Mouse (Mus musculus) MEL (cell line): ENCODE data around the gene Pard6a. TPM values are rescaled to one million over a fixed set of nuclear protein-coding genes. Genes with fewer than 3 reads are reported as not detected.

Experiments
- DNase-seq: peaks from one replicate; pipeline ENCODE4 v3.0.0; 2011; ENCODE audit warnings: low read depth, low spot score
- H3K27ac ChIP-seq: 2 replicates; pipeline ENCODE4 v1.5.1; 2012; ENCODE audit warnings: low read depth, mild to moderate bottlenecking, control low read depth, low read length, moderate library complexity; ENCODE audit not compliant: control insufficient read depth
- H3K27me3 ChIP-seq, 2 experiments: fragments of 150-350 bp in 1 of 2; sonication (generic) in 1 of 2; 2 replicates each; pipeline ENCODE4 v1.6.1; 2012; ENCODE audit warnings: low read length in 2 of 2, mild to moderate bottlenecking in 2 of 2, improper control_type of control experiment in 1 of 2, moderate library complexity in 1 of 2; ENCODE audit not compliant: insufficient read depth in 2 of 2, control insufficient read depth in 1 of 2
- H3K36me3 ChIP-seq, 2 experiments: 2 replicates each; pipeline ENCODE4 v1.6.1; 2012 to 2014; ENCODE audit warnings: low read length in 2 of 2, improper control_type of control experiment in 1 of 2, inconsistent platforms in 1 of 2, mild to moderate bottlenecking in 1 of 2; ENCODE audit not compliant: insufficient read depth in 2 of 2, control insufficient read depth in 1 of 2
- H3K4me1 ChIP-seq, 2 experiments: fragments of 150-350 bp in 1 of 2; sonication (generic) in 1 of 2; 2 replicates each; pipeline ENCODE4 v1.6.1; 2012; ENCODE audit warnings: low read length in 2 of 2, improper control_type of control experiment in 1 of 2, mild to moderate bottlenecking in 1 of 2; ENCODE audit not compliant: insufficient read depth in 2 of 2, control insufficient read depth in 1 of 2
- H3K4me3 ChIP-seq, 2 experiments: fragments of 150-350 bp in 1 of 2; sonication (generic) in 1 of 2; 2 replicates each; pipeline ENCODE4 v1.5.1; 2012; ENCODE audit warnings: low read depth in 2 of 2, low read length in 2 of 2, mild to moderate bottlenecking in 2 of 2, moderate library complexity in 2 of 2, control low read depth in 1 of 2, improper control_type of control experiment in 1 of 2; ENCODE audit not compliant: control insufficient read depth in 1 of 2, insufficient read depth in 1 of 2
- H3K79me2 ChIP-seq: 2 replicates; pipeline ENCODE4 v1.6.1; 2012; ENCODE audit warnings: mild to moderate bottlenecking, low read length, moderate library complexity; ENCODE audit not compliant: control insufficient read depth, poor library complexity, insufficient read depth
- H3K9ac ChIP-seq: 2 replicates; pipeline ENCODE4 v1.6.1; 2012; ENCODE audit warnings: low read depth, mild to moderate bottlenecking, control low read depth, low read length, moderate library complexity; ENCODE audit not compliant: control insufficient read depth, poor library complexity, severe bottlenecking
- H3K9me3 ChIP-seq: fragments of 150-350 bp; sonication (generic); replicated peaks from 2 replicates; pipeline ENCODE4 v1.6.1; 2012; ENCODE audit warnings: mild to moderate bottlenecking, low read length, improper control_type of control experiment, moderate library complexity; ENCODE audit not compliant: insufficient read depth
- CHD1 ChIP-seq: IDR thresholded peaks from 2 replicates; pipeline ENCODE4 v1.6.1; 2012; ENCODE audit warnings: low read depth, mild to moderate bottlenecking, inconsistent platforms, low read length, improper control_type of control experiment
- CHD2 ChIP-seq: IDR thresholded peaks from 2 replicates; pipeline ENCODE4 v1.6.1; 2011; ENCODE audit warnings: low read length, improper control_type of control experiment
- E2F4 ChIP-seq: IDR thresholded peaks from 2 replicates; pipeline ENCODE4 v1.6.1; 2011; ENCODE audit warnings: low read depth, low read length, improper control_type of control experiment, borderline replicate concordance
- ELF1 ChIP-seq: IDR thresholded peaks from 2 replicates; pipeline ENCODE4 v1.6.1; 2014; ENCODE audit warnings: low read depth, mild to moderate bottlenecking, inconsistent platforms, low read length, improper control_type of control experiment, moderate library complexity
- ETS1 ChIP-seq: IDR thresholded peaks from 2 replicates; pipeline ENCODE4 v1.6.1; 2012; ENCODE audit warnings: low read depth, mild to moderate bottlenecking, inconsistent platforms, low read length, improper control_type of control experiment, moderate library complexity
- GABPA ChIP-seq: IDR thresholded peaks from 2 replicates; pipeline ENCODE4 v1.6.1; 2012; ENCODE audit warnings: low read depth, mild to moderate bottlenecking, inconsistent platforms, low read length, improper control_type of control experiment, moderate library complexity
- MAX ChIP-seq: IDR thresholded peaks from 2 replicates; pipeline ENCODE4 v1.6.1; 2011; ENCODE audit warnings: low read length, improper control_type of control experiment
- MAZ ChIP-seq: IDR thresholded peaks from 2 replicates; pipeline ENCODE4 v1.6.1; 2012; ENCODE audit warnings: low read depth, mild to moderate bottlenecking, inconsistent platforms, low read length, improper control_type of control experiment
- MEF2A ChIP-seq: IDR thresholded peaks from 2 replicates; pipeline ENCODE4 v1.6.1; 2014; ENCODE audit warnings: low read depth, mild to moderate bottlenecking, inconsistent platforms, low read length, improper control_type of control experiment; ENCODE audit not compliant: poor library complexity, insufficient replicate concordance, severe bottlenecking; ENCODE audit errors: extremely low read depth
- MXI1 ChIP-seq: IDR thresholded peaks from 2 replicates; pipeline ENCODE4 v1.6.1; 2011; ENCODE audit warnings: mild to moderate bottlenecking, low read depth, low read length, improper control_type of control experiment
- MYB ChIP-seq: IDR thresholded peaks from 2 replicates; pipeline ENCODE4 v1.6.1; 2011; ENCODE audit warnings: mild to moderate bottlenecking, low read depth, low read length, improper control_type of control experiment
- POLR2A ChIP-seq, 2 experiments: IDR thresholded peaks; 2 replicates each; pipeline ENCODE4 v1.6.1; 2011 to 2012; ENCODE audit warnings: low read length in 2 of 2, mild to moderate bottlenecking in 2 of 2, control low read depth in 1 of 2, improper control_type of control experiment in 1 of 2, low read depth in 1 of 2, moderate library complexity in 1 of 2; ENCODE audit not compliant: control insufficient read depth in 1 of 2, insufficient read depth in 1 of 2, poor library complexity in 1 of 2
- POLR2AphosphoS2 ChIP-seq: IDR thresholded peaks from 2 replicates; pipeline ENCODE4 v1.6.1; 2011; ENCODE audit warnings: low read length, improper control_type of control experiment
- RCOR1 ChIP-seq: IDR thresholded peaks from 2 replicates; pipeline ENCODE4 v1.6.1; 2012; ENCODE audit warnings: low read depth, mild to moderate bottlenecking, inconsistent platforms, low read length, improper control_type of control experiment
- SIN3A ChIP-seq: IDR thresholded peaks from 2 replicates; pipeline ENCODE4 v1.6.1; 2012; ENCODE audit warnings: low read length, improper control_type of control experiment, inconsistent platforms
- SMC3 ChIP-seq: IDR thresholded peaks from 2 replicates; pipeline ENCODE4 v1.6.1; 2011; ENCODE audit warnings: low read depth, low read length, improper control_type of control experiment
- TAL1 ChIP-seq: IDR thresholded peaks from 2 replicates; pipeline ENCODE4 v1.6.1; 2012; ENCODE audit warnings: mild to moderate bottlenecking, inconsistent platforms, low read length, moderate library complexity, mixed read lengths
- TBP ChIP-seq: IDR thresholded peaks from 2 replicates; pipeline ENCODE4 v1.8.0; 2011; ENCODE audit warnings: low read depth, low read length, improper control_type of control experiment
- UBTF ChIP-seq: IDR thresholded peaks from 2 replicates; pipeline ENCODE4 v1.6.1; 2012; ENCODE audit warnings: low read depth, mild to moderate bottlenecking, inconsistent platforms, low read length, improper control_type of control experiment, moderate library complexity, borderline replicate concordance; ENCODE audit not compliant: insufficient read depth
- USF1 ChIP-seq: IDR thresholded peaks from 2 replicates; pipeline ENCODE4 v1.6.1; 2014; ENCODE audit warnings: low read depth, mild to moderate bottlenecking, inconsistent platforms, low read length, improper control_type of control experiment, moderate library complexity
- USF2 ChIP-seq, 2 experiments: IDR thresholded peaks; 2 replicates each; pipeline ENCODE4 v1.6.1; 2011 to 2012; ENCODE audit warnings: improper control_type of control experiment in 2 of 2, low read length in 2 of 2, borderline replicate concordance in 1 of 2, inconsistent platforms in 1 of 2, low read depth in 1 of 2, mild to moderate bottlenecking in 1 of 2; ENCODE audit not compliant: insufficient read depth in 1 of 2
- ZC3H11A ChIP-seq: IDR thresholded peaks from 2 replicates; pipeline ENCODE4 v1.6.1; 2012; ENCODE audit warnings: low read depth, mild to moderate bottlenecking, inconsistent platforms, low read length, improper control_type of control experiment
- ZKSCAN1 ChIP-seq: IDR thresholded peaks from 2 replicates; pipeline ENCODE4 v1.6.1; 2012; ENCODE audit warnings: low read depth, mild to moderate bottlenecking, inconsistent platforms, low read length, improper control_type of control experiment, moderate library complexity
- ZNF384 ChIP-seq: IDR thresholded peaks from 2 replicates; pipeline ENCODE4 v1.6.1; 2012; ENCODE audit warnings: low read depth, mild to moderate bottlenecking, inconsistent platforms, low read length, improper control_type of control experiment
- polyA plus RNA-seq, 2 experiments: library from polyadenylated mRNA; stranded (reverse) in 1 of 2; unstranded in 1 of 2; fragments of >175 nt in 1 of 2; fragments of >200 nt in 1 of 2; gene quantifications; 2 replicates each; pipeline versions ENCODE4 v1.2.1 to v1.2.4; 2012; ENCODE audit warnings: low replicate concordance in 2 of 2, low read depth in 1 of 2; ENCODE audit not compliant: insufficient read length in 2 of 2, insufficient read depth in 1 of 2, missing spikeins in 1 of 2
- total RNA-seq: library from RNA; depleted of rRNA; stranded (reverse); fragments of 300-350 nt; gene quantifications from 2 replicates; pipeline ENCODE4 v1.2.3, GENCODE M21; 2012

Gene Pard6a
- total and polyA plus RNA-seq, 3 experiments, result 12.3 to 20.5 TPM; not detected in 1

DNA sequence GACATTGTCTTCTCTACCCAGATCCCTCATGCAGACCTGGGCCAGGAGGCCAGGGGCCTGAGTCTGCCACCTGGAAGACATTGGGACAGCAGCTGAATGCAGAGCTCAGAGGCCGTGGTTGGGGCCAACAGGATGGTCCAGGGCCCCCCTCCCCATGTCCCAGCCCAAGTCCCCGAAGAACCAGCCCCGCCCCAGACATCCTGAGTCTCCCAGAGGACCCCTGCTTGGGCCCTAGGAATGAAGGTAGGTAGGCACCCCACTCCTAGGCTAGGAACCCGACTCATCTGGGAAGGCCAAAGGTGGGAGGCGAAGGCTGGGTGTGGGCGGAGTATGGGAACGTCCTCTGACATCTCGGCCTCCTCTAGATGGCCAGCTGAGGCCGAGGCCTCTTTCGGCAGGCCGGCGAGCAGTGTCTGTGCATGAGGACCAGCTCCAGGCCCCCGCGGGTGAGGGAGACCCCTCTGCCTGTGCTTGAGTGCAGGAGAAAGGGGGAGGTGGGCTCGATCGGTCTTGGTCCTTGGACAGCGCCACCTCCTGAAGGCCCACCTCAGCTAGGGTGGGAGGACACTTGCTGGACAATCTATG, 3.7 kb upstream of the Pard6a start:
- no peak for DNase-seq
- no peaks in the 10 kb centered on the region for H3K27me3 ChIP-seq
- TF ChIP-seq USF2 (IDR thresholded peaks at IDR 0.05; ENCODE audit: borderline replicate concordance in 1 of 2, insufficient read depth in 1 of 2, low read depth in 1 of 2, low read length in 2 of 2) (no peak), SIN3A (no peak), E2F4 (no peak), SMC3 (no peak), TBP (no peak), UBTF (no peak), GABPA (no peak), TAL1 (no peak), MEF2A (no peak), CHD2 (no peak), MXI1 (no peak), RCOR1 (no peak), ZC3H11A (no peak), CHD1 (no peak), MYB (no peak), MAZ (no peak), ETS1 (no peak), ZKSCAN1 (no peak), POLR2AphosphoS2 (no peak)
- TF ChIP-seq, all 39 proteins: peak for 0
- H3K79me2 ChIP-seq, result peaks cover 3% of the 10 kb centered on the region; the same call in 1 of the 2 replicates
- no peaks in the 10 kb centered on the region for H3K9me3 ChIP-seq
- H3K9ac ChIP-seq, result no peak overlapping the region
- no peak overlapping the region for H3K27ac ChIP-seq
- no peaks in the 10 kb centered on the region; a peak in 3 of 4 replicates for H3K36me3 ChIP-seq
- H3K4me3 ChIP-seq, result no peak overlapping the region
- H3K4me1 ChIP-seq, result peaks cover 0 to 6% of the 10 kb centered on the region in 2 experiments; a peak in 3 of 4 replicates

DNA sequence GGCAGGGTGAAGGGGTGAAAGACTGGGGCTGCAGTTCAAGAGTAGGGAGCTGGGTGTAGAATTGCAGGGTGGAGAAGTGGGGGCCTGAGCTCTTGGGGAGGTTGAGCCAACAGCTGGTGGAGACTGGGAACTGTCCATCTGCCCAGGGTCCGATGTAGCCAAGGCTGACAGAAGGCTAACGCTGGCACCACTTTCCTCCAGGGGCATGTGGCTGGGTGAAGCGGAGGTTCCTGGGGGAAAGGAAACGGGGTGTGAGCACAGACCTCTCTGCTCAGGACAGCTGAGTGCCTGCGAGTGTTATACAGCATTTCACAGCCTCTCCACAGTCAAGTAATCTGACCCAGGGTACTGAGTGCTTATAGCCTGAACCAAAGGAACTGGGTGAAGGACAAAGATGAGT, 2.2 kb upstream of the Pard6a start:
- Histone ChIP-seq H3K79me2 (peaks cover 3% of the 10 kb centered on the region; the same call in 1 of the 2 replicates), H3K4me3 (no peak overlapping the region), H3K4me1 (peaks cover 0 to 6% of the 10 kb centered on the region in 2 experiments; a peak in 3 of 4 replicates), H3K27me3 (no peaks in the 10 kb centered on the region), H3K27ac (no peak overlapping the region), H3K9me3 (no peaks in the 10 kb centered on the region), H3K9ac (no peak overlapping the region), H3K36me3 (no peaks in the 10 kb centered on the region; a peak in 3 of 4 replicates)
- TF ChIP-seq ELF1 (no peak), POLR2A (IDR thresholded peaks at IDR 0.05; ENCODE audit: control insufficient read depth in 1 of 2, insufficient read depth in 1 of 2, low read depth in 1 of 2, low read length in 2 of 2, poor library complexity in 1 of 2) (no peak), POLR2AphosphoS2 (no peak), MAX (no peak), USF1 (no peak), ZNF384 (no peak)
- DNase-seq, result no peak
